Mouse (Mus musculus) MEL (cell line): ENCODE measurements at regions not wholly inside any gene's neighbourhood (a gene's known extent, or its start where the extent isn't known, plus 50 kb on each side); places are given as distances from the start of the nearest gene placed in this dataset.

Source experiments
- DNase-seq: peaks from one replicate; pipeline ENCODE4 v3.0.0; 2011; ENCODE audit warnings: low read depth, low spot score
- H3K27ac ChIP-seq: 2 replicates; pipeline ENCODE4 v1.5.1; 2012; ENCODE audit warnings: low read depth, mild to moderate bottlenecking, control low read depth, low read length, moderate library complexity; ENCODE audit not compliant: control insufficient read depth
- H3K27me3 ChIP-seq, 2 experiments: fragments of 150-350 bp in 1 of 2; sonication (generic) in 1 of 2; 2 replicates each; pipeline ENCODE4 v1.6.1; 2012; ENCODE audit warnings: low read length in 2 of 2, mild to moderate bottlenecking in 2 of 2, improper control_type of control experiment in 1 of 2, moderate library complexity in 1 of 2; ENCODE audit not compliant: insufficient read depth in 2 of 2, control insufficient read depth in 1 of 2
- H3K36me3 ChIP-seq, 2 experiments: 2 replicates each; pipeline ENCODE4 v1.6.1; 2012 to 2014; ENCODE audit warnings: low read length in 2 of 2, improper control_type of control experiment in 1 of 2, inconsistent platforms in 1 of 2, mild to moderate bottlenecking in 1 of 2; ENCODE audit not compliant: insufficient read depth in 2 of 2, control insufficient read depth in 1 of 2
- H3K4me1 ChIP-seq, 2 experiments: fragments of 150-350 bp in 1 of 2; sonication (generic) in 1 of 2; 2 replicates each; pipeline ENCODE4 v1.6.1; 2012; ENCODE audit warnings: low read length in 2 of 2, improper control_type of control experiment in 1 of 2, mild to moderate bottlenecking in 1 of 2; ENCODE audit not compliant: insufficient read depth in 2 of 2, control insufficient read depth in 1 of 2
- H3K4me3 ChIP-seq, 2 experiments: fragments of 150-350 bp in 1 of 2; sonication (generic) in 1 of 2; 2 replicates each; pipeline ENCODE4 v1.5.1; 2012; ENCODE audit warnings: low read depth in 2 of 2, low read length in 2 of 2, mild to moderate bottlenecking in 2 of 2, moderate library complexity in 2 of 2, control low read depth in 1 of 2, improper control_type of control experiment in 1 of 2; ENCODE audit not compliant: control insufficient read depth in 1 of 2, insufficient read depth in 1 of 2
- H3K79me2 ChIP-seq: 2 replicates; pipeline ENCODE4 v1.6.1; 2012; ENCODE audit warnings: mild to moderate bottlenecking, low read length, moderate library complexity; ENCODE audit not compliant: control insufficient read depth, poor library complexity, insufficient read depth
- H3K9ac ChIP-seq: 2 replicates; pipeline ENCODE4 v1.6.1; 2012; ENCODE audit warnings: low read depth, mild to moderate bottlenecking, control low read depth, low read length, moderate library complexity; ENCODE audit not compliant: control insufficient read depth, poor library complexity, severe bottlenecking
- H3K9me3 ChIP-seq: fragments of 150-350 bp; sonication (generic); replicated peaks from 2 replicates; pipeline ENCODE4 v1.6.1; 2012; ENCODE audit warnings: mild to moderate bottlenecking, low read length, improper control_type of control experiment, moderate library complexity; ENCODE audit not compliant: insufficient read depth
- CHD1 ChIP-seq: IDR thresholded peaks from 2 replicates; pipeline ENCODE4 v1.6.1; 2012; ENCODE audit warnings: low read depth, mild to moderate bottlenecking, inconsistent platforms, low read length, improper control_type of control experiment
- CTCF ChIP-seq, 3 experiments: IDR thresholded peaks in 2 of 3; conservative IDR thresholded peaks in 1 of 3; 2 replicates each; pipeline ENCODE4 v1.5.1; 2011 to 2012; ENCODE audit warnings: low read length in 3 of 3, low read depth in 2 of 3, mild to moderate bottlenecking in 2 of 3, improper control_type of control experiment in 1 of 3, inconsistent platforms in 1 of 3, mixed read lengths in 1 of 3, moderate library complexity in 1 of 3; ENCODE audit not compliant: control insufficient read depth in 1 of 3, insufficient read depth in 1 of 3, poor library complexity in 1 of 3, severe bottlenecking in 1 of 3
- E2F4 ChIP-seq: IDR thresholded peaks from 2 replicates; pipeline ENCODE4 v1.6.1; 2011; ENCODE audit warnings: low read depth, low read length, improper control_type of control experiment, borderline replicate concordance
- ELF1 ChIP-seq: IDR thresholded peaks from 2 replicates; pipeline ENCODE4 v1.6.1; 2014; ENCODE audit warnings: low read depth, mild to moderate bottlenecking, inconsistent platforms, low read length, improper control_type of control experiment, moderate library complexity
- EP300 ChIP-seq, 2 experiments: IDR thresholded peaks; 2 replicates each; pipeline ENCODE4 v1.6.1; 2011; ENCODE audit warnings: improper control_type of control experiment in 2 of 2, low read length in 2 of 2, low read depth in 1 of 2, mild to moderate bottlenecking in 1 of 2
- GABPA ChIP-seq: IDR thresholded peaks from 2 replicates; pipeline ENCODE4 v1.6.1; 2012; ENCODE audit warnings: low read depth, mild to moderate bottlenecking, inconsistent platforms, low read length, improper control_type of control experiment, moderate library complexity
- KAT2A ChIP-seq: conservative IDR thresholded peaks from 2 replicates; pipeline ENCODE4 v1.6.1; 2012; ENCODE audit warnings: low read depth, low read length, improper control_type of control experiment, inconsistent platforms
- MAFK ChIP-seq: IDR thresholded peaks from 2 replicates; pipeline ENCODE4 v1.6.1; 2011; ENCODE audit warnings: low read depth, mild to moderate bottlenecking, low read length, improper control_type of control experiment, borderline replicate concordance
- MAZ ChIP-seq: IDR thresholded peaks from 2 replicates; pipeline ENCODE4 v1.6.1; 2012; ENCODE audit warnings: low read depth, mild to moderate bottlenecking, inconsistent platforms, low read length, improper control_type of control experiment
- MXI1 ChIP-seq: IDR thresholded peaks from 2 replicates; pipeline ENCODE4 v1.6.1; 2011; ENCODE audit warnings: mild to moderate bottlenecking, low read depth, low read length, improper control_type of control experiment
- MYC ChIP-seq: IDR thresholded peaks from 2 replicates; pipeline ENCODE4 v1.6.1; 2011; ENCODE audit warnings: low read depth, mild to moderate bottlenecking, low read length, improper control_type of control experiment, moderate library complexity
- POLR2AphosphoS5 ChIP-seq: IDR thresholded peaks from 2 replicates; pipeline ENCODE4 v1.6.1; 2012; ENCODE audit warnings: low read depth, borderline replicate concordance, mild to moderate bottlenecking, inconsistent platforms, low read length, moderate library complexity, mixed read lengths
- SMC3 ChIP-seq: IDR thresholded peaks from 2 replicates; pipeline ENCODE4 v1.6.1; 2011; ENCODE audit warnings: low read depth, low read length, improper control_type of control experiment
- TBP ChIP-seq: IDR thresholded peaks from 2 replicates; pipeline ENCODE4 v1.8.0; 2011; ENCODE audit warnings: low read depth, low read length, improper control_type of control experiment
- ZC3H11A ChIP-seq: IDR thresholded peaks from 2 replicates; pipeline ENCODE4 v1.6.1; 2012; ENCODE audit warnings: low read depth, mild to moderate bottlenecking, inconsistent platforms, low read length, improper control_type of control experiment
- ZKSCAN1 ChIP-seq: IDR thresholded peaks from 2 replicates; pipeline ENCODE4 v1.6.1; 2012; ENCODE audit warnings: low read depth, mild to moderate bottlenecking, inconsistent platforms, low read length, improper control_type of control experiment, moderate library complexity
- ZNF384 ChIP-seq: IDR thresholded peaks from 2 replicates; pipeline ENCODE4 v1.6.1; 2012; ENCODE audit warnings: low read depth, mild to moderate bottlenecking, inconsistent platforms, low read length, improper control_type of control experiment

- Histone ChIP-seq H3K4me3 (no peak overlapping the region), H3K4me1 (no peaks in the 10 kb centered on the region), H3K9me3 (no peaks in the 10 kb centered on the region), H3K9ac (no peak overlapping the region), H3K27me3 (no peaks in the 10 kb centered on the region), H3K27ac (no peak overlapping the region), H3K79me2 (no peaks in the 10 kb centered on the region), H3K36me3 (no peaks in the 10 kb centered on the region)
- no peak for DNase-seq
- TF ChIP-seq ELF1 (no peak), SMC3 (no peak), MAFK (no peak), GABPA (no peak), MYC (no peak), MAZ (no peak), KAT2A (no peak), TBP (no peak), ZNF384 (no peak)
Measured at GRCm38 (mm10) chr8:103921621-103922020, 179.8 kb upstream of the Cdh5 start.

- Histone ChIP-seq H3K4me3 (no peak overlapping the region), H3K4me1 (no peaks in the 10 kb centered on the region), H3K79me2 (no peaks in the 10 kb centered on the region), H3K9ac (no peak overlapping the region), H3K9me3 (no peaks in the 10 kb centered on the region), H3K27me3 (no peaks in the 10 kb centered on the region), H3K27ac (no peak overlapping the region), H3K36me3 (no peaks in the 10 kb centered on the region)
- TF ChIP-seq CHD1: no peak
- TF ChIP-seq ZKSCAN1: no peak
- TF ChIP-seq POLR2AphosphoS5: no peak
- TF ChIP-seq TBP: no peak
- no peak for TF ChIP-seq E2F4
- no peak for TF ChIP-seq CTCF (IDR thresholded peaks at IDR 0.05 in 2 of 3, conservative IDR thresholded peaks at IDR 0.05 in 1 of 3; ENCODE audit: control insufficient read depth in 1 of 3, insufficient read depth in 1 of 3, low read depth in 2 of 3, low read length in 3 of 3, poor library complexity in 1 of 3, severe bottlenecking in 1 of 3)
- TF ChIP-seq ZC3H11A: no peak
- TF ChIP-seq EP300 (IDR thresholded peaks at IDR 0.05; ENCODE audit: low read depth in 1 of 2, low read length in 2 of 2): no peak
- no peak for TF ChIP-seq SMC3
- TF ChIP-seq MXI1: no peak
- no peak for DNase-seq
Measured at GRCm38 (mm10) chr8:103922746-103923145, 178.7 kb upstream of the Cdh5 start.

GRCm38 (mm10) chr8:103932681-103933080 is 168.7 kb upstream of the Cdh5 start:
- Histone ChIP-seq H3K4me1 (no peaks in the 10 kb centered on the region), H3K79me2 (no peaks in the 10 kb centered on the region), H3K27me3 (no peaks in the 10 kb centered on the region; a peak in 1 of 4 replicates), H3K36me3 (no peaks in the 10 kb centered on the region), H3K9me3 (no peaks in the 10 kb centered on the region), H3K27ac (no peak overlapping the region), H3K4me3 (no peak overlapping the region), H3K9ac (no peak overlapping the region)
- no peak for TF ChIP-seq MYC
- DNase-seq: no peak
